Mouse (Mus musculus) inflammation-experienced regulatory T-cells, adult 6 months (primary cell): Measurements from ENCODE around the gene Mtx2. TPM values are rescaled to one million over a fixed set of nuclear protein-coding genes. Genes with fewer than 3 reads are reported as not detected.

ENCODE experiments used
- ATAC-seq: one replicate; pipeline ENCODE4 v1.8.0; 2017
- polyA plus RNA-seq, 3 experiments: library from polyadenylated mRNA; unstranded; fragments of 100-300 nt; shearing (Covaris generic); gene quantifications; one replicate each; pipeline ENCODE4 v1.2.1; 2017

Gene Mtx2
- polyA plus RNA-seq, 3 experiments from 2014 or later, result 11.5 to 19.3 (median 17.4) TPM

- no peak for ATAC-seq
Measured at GRCm38 (mm10) chr2:74925968-74926814, 100.6 kb downstream of the Mtx2 start.

Other genes with a start within 250 kb of the Mtx2 start
- gene Lnpk, start 246.4 kb upstream of the Mtx2 start, polyA plus RNA-seq, result 10 to 100 TPM; 31.1 to 45.4 (median 39.3) TPM
- gene Evx2, start 166.2 kb upstream of the Mtx2 start, polyA plus RNA-seq, result not detected
- gene Hoxd13, start 157.5 kb upstream of the Mtx2 start, polyA plus RNA-seq, result not detected
- gene Hoxd12, start 150.8 kb upstream of the Mtx2 start, polyA plus RNA-seq, result not detected
- under 1 TPM in 1 of 3 experiments, not detected in 2; 0.11 TPM for gene Hoxd11, start 146.2 kb upstream of the Mtx2 start, polyA plus RNA-seq
- not detected for gene Hoxd10, start 133.9 kb upstream of the Mtx2 start, polyA plus RNA-seq
- gene Hoxd9, start 128.1 kb upstream of the Mtx2 start, polyA plus RNA-seq, result not detected
- gene Hoxd8, start 121.2 kb upstream of the Mtx2 start, polyA plus RNA-seq, result not detected
- not detected for gene Hoxd3, start 113.9 kb upstream of the Mtx2 start, polyA plus RNA-seq
- not detected for gene Hoxd4, start 113.9 kb upstream of the Mtx2 start, polyA plus RNA-seq
- gene Gm28230, start 99.1 kb upstream of the Mtx2 start, polyA plus RNA-seq, result not detected
- gene Hoxd1, start 62.8 kb upstream of the Mtx2 start, polyA plus RNA-seq, result not detected